Mouse (Mus musculus) bone marrow, adult 2 months (tissue): ENCODE measurements around the gene Pde4d.

Source experiments
- CTCF ChIP-seq: fragments of 200-500 bp; IDR thresholded peaks from 2 replicates; pipeline ENCODE4 v1.5.1; 2011; ENCODE audit warnings: low read length, control low read depth; ENCODE audit not compliant: control insufficient read depth, insufficient read depth
- POLR2A ChIP-seq: fragments of 200-500 bp; IDR thresholded peaks from 2 replicates; pipeline ENCODE4 v1.6.1; 2011; ENCODE audit warnings: low read depth, mild to moderate bottlenecking, control low read depth, low read length, borderline replicate concordance; ENCODE audit not compliant: control insufficient read depth

DNA sequence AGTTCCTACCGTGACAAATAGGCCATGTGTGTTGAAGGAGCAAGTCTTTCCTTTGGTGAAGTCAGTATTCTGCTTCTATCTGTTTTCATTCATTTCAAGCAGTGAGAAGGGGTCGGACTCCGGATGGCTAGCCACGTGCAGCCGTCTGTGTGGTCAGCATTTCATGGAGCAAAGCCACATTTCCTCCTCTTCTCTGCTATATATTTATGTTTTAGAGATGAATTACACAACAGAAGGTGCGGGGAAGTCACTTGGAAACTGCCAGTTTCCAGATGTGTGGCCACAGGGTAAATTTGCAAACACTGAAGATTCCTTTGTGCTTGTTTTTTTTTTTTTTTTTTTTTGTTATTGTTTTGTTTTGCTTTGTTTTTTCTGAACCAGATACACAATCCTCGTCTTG, 828.0 kb downstream of the Pde4d start:
- TF ChIP-seq CTCF (no peak), POLR2A (no peak)
